Mouse (Mus musculus) urinary bladder, postnatal 36 days (tissue): ENCODE measurements around the gene Klhl20.

Source experiments
- DNase-seq, 2 experiments: peaks; one replicate each; pipeline ENCODE4 v3.0.0; 2022; ENCODE audit warnings: low spot score in 2 of 2, mixed read lengths in 1 of 2

The Klhl20 gene

DNA sequence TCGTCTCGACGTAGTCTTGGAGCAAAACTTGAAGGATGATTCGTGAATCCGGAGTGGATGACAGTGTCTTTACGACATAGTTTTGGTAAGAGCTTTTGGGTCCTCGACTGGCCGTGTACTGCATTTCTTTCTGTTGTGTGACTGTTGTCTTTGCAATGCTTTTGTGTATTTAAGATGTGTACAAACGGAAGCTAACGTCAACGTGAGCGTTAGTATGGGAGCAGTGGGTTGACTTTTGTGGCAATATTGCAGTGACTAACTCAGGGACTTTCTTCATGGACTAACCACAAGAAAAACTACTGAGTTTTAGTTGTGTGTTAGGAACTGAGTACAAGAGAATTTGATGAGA, 60.1 kb downstream of the Klhl20 start:
- no peak for DNase-seq

- peak; percentile 96 to 97 for DNase-seq
Measured at GRCm38 (mm10) chr1:161070352-161071271, 60.7 kb downstream of the Klhl20 start, which contains the start of the genes Dars2 and Cenpl. TSS of gene Dars2 (minus strand) at chr1:161070658. TSS of gene Cenpl (plus strand) at chr1:161070713.

DNA sequence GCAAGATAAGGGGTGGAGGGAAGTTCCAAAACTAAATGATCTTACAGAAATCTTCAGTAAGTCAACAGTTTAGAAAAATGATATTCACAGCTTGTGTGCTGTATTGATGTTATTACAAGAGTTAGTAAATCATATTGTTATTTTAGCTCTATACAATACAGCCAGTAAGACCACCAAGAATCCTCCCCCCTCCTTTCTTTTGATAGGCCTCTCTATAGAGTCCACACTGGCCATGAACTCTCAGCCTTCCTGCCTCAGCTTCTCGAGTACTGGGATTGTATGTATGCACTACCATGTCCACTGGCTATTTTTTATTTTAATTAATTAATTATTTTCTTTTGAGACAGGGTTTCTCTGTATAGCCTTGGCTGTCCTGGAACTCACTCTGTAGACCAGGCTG, 68.0 kb downstream of the Klhl20 start:
- DNase-seq: no peak

- DNase-seq: no peak
Measured at GRCm38 (mm10) chr1:161057164-161057563, 74.1 kb downstream of the Klhl20 start.

DNA sequence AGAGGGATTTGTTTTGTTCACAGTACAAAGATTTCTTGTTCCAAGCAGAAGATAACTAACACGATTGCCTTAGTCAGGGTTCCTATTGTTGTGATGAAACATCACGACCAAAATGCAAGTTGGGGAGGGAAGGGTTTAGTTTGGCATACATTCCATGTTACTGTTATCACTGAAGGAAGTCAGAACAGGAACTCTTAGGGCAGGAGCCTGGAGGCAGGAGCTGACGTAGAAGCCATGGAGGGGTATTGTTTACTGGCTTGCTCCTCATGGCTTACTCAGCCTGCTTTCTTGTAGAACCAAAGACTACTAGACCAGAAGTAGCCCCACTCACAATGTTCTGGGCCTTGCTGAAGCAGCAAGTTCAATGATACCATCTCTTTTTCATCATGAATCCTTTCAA, 84.3 kb downstream of the Klhl20 start:
- DNase-seq: no peak

- DNase-seq: no peak
Measured at GRCm38 (mm10) chr1:161041261-161042020, 89.9 kb downstream of the Klhl20 start.

DNA sequence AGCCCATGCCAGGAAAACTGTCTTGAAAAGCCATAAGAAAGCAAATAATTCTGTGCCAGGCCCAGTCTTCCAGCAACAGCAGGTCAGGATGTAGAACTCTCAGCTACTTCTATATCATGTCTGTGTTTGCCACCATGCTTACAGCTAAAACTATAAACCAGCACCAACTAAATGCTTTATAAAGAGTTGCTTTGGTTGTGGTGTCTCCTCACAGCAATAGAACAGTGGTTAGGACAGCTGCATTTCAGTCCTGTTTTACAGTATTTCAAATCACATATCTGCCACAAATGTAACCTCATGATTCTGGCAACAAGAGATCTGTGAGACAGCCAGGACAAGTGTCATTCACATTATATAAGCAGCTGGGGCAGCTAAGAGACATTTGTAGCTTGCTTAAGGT, 90.5 kb downstream of the Klhl20 start:
- DNase-seq: no peak

- DNase-seq: no peak
Measured at GRCm38 (mm10) chr1:161040426-161040770, 90.9 kb downstream of the Klhl20 start.

- DNase-seq: no peak
Measured at GRCm38 (mm10) chr1:161039741-161040425, 91.4 kb downstream of the Klhl20 start.

DNA sequence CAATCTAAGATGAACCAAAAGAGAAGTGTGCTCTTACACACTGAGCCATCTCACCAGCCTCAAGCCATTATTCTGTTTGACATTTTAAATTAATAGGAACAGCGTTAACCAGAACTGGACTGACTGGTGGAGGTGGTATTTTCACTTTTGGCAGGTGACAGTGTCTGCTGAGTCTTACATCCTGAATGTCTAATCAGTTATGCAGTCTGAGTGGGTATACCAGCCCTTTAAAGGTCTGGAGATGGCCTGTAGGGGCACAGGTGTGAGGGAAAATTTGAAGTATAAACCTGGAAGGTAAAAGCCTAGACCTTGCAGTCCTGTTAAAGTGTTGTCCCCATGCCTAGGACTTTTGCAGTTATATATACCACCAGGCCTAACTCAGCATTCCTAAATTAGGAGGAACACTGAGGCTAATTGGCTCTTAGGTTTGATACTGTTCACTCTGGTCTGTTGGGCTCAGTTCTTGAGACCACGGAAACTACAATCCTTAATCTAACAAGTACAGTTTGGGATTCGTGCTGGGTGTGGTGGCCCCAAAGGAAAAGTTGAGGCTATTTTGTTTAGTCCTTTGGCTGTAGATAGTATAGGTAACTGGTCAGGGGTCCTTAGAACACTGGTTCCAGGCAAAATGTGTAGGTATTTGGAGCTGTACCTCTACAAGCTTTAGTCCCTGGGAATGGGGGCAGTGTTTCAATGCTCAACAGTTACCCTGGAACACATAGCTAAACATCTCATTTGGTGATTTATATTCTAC, 92.2 kb downstream of the Klhl20 start:
- no peak for DNase-seq
